Mouse (Mus musculus) ES-E14 (cell line): ENCODE measurements around the gene Slc5a3. TPM values are rescaled to one million over a fixed set of nuclear protein-coding genes. Genes with fewer than 3 reads are reported as not detected.

Experiments used
- DNase-seq: peaks from one replicate; pipeline ENCODE4 v3.0.0-alpha.2; 2013; ENCODE audit warnings: low read depth, low spot score
- H3K27ac ChIP-seq: 2 replicates; pipeline ENCODE4 v1.5.1; 2012; ENCODE audit warnings: low read depth, mild to moderate bottlenecking, low read length, moderate library complexity, mixed read lengths; ENCODE audit not compliant: poor library complexity, insufficient read depth, severe bottlenecking
- H3K36me3 ChIP-seq: 2 replicates; pipeline ENCODE4 v1.6.1; 2012; ENCODE audit warnings: mild to moderate bottlenecking, low read length, moderate library complexity, mixed read lengths; ENCODE audit not compliant: control insufficient read depth, poor library complexity, insufficient read depth, severe bottlenecking
- H3K4me1 ChIP-seq, 2 experiments: fragments of 150-350 bp in 1 of 2; sonication (generic) in 1 of 2; 2 replicates each; pipeline ENCODE4 v1.6.1; 2012; ENCODE audit warnings: low read length in 2 of 2, mild to moderate bottlenecking in 1 of 2, mixed read lengths in 1 of 2; ENCODE audit not compliant: control insufficient read depth in 2 of 2, insufficient read depth in 2 of 2, poor library complexity in 1 of 2
- H3K4me3 ChIP-seq, 2 experiments: fragments of 150-350 bp in 1 of 2; sonication (generic) in 1 of 2; 2 replicates each; pipeline ENCODE4 v1.5.1; 2012; ENCODE audit warnings: low read length in 2 of 2, low read depth in 1 of 2, mild to moderate bottlenecking in 1 of 2, mixed read lengths in 1 of 2; ENCODE audit not compliant: insufficient read depth in 1 of 2, poor library complexity in 1 of 2, severe bottlenecking in 1 of 2
- H3K9ac ChIP-seq: 2 replicates; pipeline ENCODE4 v1.6.1; 2012; ENCODE audit warnings: low read depth, mild to moderate bottlenecking, low read length, mixed read lengths; ENCODE audit not compliant: poor library complexity, insufficient read depth, severe bottlenecking
- H3K9me3 ChIP-seq: fragments of 150-350 bp; sonication (generic); 2 replicates; pipeline ENCODE4 v1.6.1; 2012; ENCODE audit warnings: low read depth, mild to moderate bottlenecking, low read length; ENCODE audit not compliant: control insufficient read depth, insufficient read depth
- CHD2 ChIP-seq: IDR thresholded peaks from 2 replicates; pipeline ENCODE4 v1.6.1; 2014; ENCODE audit warnings: mild to moderate bottlenecking, low read depth, low read length, inconsistent platforms
- HCFC1 ChIP-seq: IDR thresholded peaks from 2 replicates; pipeline ENCODE4 v1.6.1; 2012; ENCODE audit warnings: low read length, inconsistent platforms, borderline replicate concordance; ENCODE audit not compliant: insufficient read depth
- MAFK ChIP-seq: IDR thresholded peaks from 2 replicates; pipeline ENCODE4 v1.6.1; 2014; ENCODE audit warnings: mild to moderate bottlenecking, low read depth, low read length, inconsistent platforms; ENCODE audit not compliant: insufficient read depth
- ZC3H11A ChIP-seq: IDR thresholded peaks from 2 replicates; pipeline ENCODE4 v1.6.1; 2012; ENCODE audit warnings: low read depth, mild to moderate bottlenecking, inconsistent platforms, low read length, borderline replicate concordance
- ZNF384 ChIP-seq: IDR thresholded peaks from 2 replicates; pipeline ENCODE4 v1.6.1; 2012; ENCODE audit warnings: low read depth, low read length, inconsistent platforms
- in situ Hi-C, 2 experiments: fragments of 600-800 bp; cut with MboI; formaldehyde crosslinking; loops; one replicate each; pipeline ENCODE4 v1.15.1; 2025; ENCODE audit warnings: low sequenced_read_pairs in 2 of 2, inconsistent platforms in 1 of 2; ENCODE audit not compliant: unreplicated experiment in 2 of 2
- total RNA-seq: library from RNA; depleted of rRNA; stranded (reverse); fragments of 300-350 nt; gene quantifications from 2 replicates; pipeline ENCODE4 v1.2.3, GENCODE M21; 2012

Slc5a3 gene
- total RNA-seq, 1 experiment = 13.2 TPM

- Histone ChIP-seq H3K4me1 (peaks cover 0 to 5% of the 10 kb centered on the region in 2 experiments; a peak in 1 of 4 replicates), H3K36me3 (0 out of 2 replicates have a peak, but pooled peaks cover 5% of the 10 kb centered on the region), H3K9me3 (no peaks in the 10 kb centered on the region), H3K4me3 (no peak overlapping the region), H3K27ac (no peak overlapping the region), H3K9ac (no peak overlapping the region)
- in situ Hi-C loops = no loop called here
- TF ChIP-seq ZC3H11A (no peak), HCFC1 (no peak), CHD2 (no peak), ZNF384 (no peak), MAFK (no peak)
- DNase-seq = no peak
These were observed 6.7 kb downstream of the Slc5a3 start for GRCm38 (mm10) chr16:92064801-92065200.

DNA sequence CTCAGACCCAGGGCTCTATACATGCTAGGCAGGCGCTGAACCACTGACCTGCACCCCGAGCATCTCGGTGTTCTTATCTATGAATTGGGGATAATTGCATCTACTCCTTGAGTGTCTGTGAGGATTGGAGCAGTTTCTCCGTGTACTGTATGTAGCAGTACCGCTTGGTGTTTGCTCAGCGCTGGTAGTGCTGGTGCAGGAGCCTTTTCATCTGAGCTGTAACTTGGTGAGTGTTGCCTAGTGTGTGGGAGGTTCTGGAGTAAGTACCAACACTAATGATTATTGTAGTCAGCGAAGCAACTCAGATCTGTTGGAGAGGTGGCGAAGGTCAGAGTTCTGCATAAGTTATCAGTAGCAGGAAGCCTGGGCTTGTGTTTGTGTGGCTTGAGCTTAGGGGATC is 12.2 kb downstream of the Slc5a3 start:
- no peak overlapping the region for H3K9ac ChIP-seq
- TF ChIP-seq ZC3H11A = no peak
- no peak for TF ChIP-seq ZNF384
- H3K4me1 ChIP-seq = peaks cover 0 to 3% of the 10 kb centered on the region in 2 experiments; a peak in 1 of 4 replicates
- H3K4me3 ChIP-seq = no peak overlapping the region
- H3K27ac ChIP-seq = no peak overlapping the region
- in situ Hi-C loops = no loop called here
- peaks cover 6% of the 10 kb centered on the region; the same call in 1 of the 2 replicates for H3K36me3 ChIP-seq
- no peaks in the 10 kb centered on the region for H3K9me3 ChIP-seq
- no peak for DNase-seq

DNA sequence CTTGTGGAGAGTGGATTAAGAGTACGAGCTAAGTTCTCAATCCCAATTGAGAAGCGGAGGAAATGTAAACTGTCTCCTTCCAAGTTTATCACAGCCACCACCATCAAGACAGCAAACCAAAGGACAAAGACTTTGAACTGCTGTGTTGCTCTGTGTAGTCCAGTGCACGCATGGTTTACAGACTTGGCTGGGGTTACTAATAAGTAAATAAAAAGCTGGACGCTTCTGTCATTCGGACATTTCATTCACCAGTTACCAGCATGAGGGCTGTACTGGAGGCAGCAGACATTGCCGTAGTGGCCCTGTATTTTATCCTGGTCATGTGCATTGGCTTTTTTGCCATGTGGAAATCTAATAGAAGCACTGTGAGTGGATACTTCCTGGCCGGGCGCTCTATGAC is 18.7 kb downstream of the Slc5a3 start:
- in situ Hi-C loops = no loop called here
- Histone ChIP-seq H3K4me3 (no peak overlapping the region), H3K27ac (no peak overlapping the region), H3K9ac (no peak overlapping the region), H3K9me3 (no peaks in the 10 kb centered on the region), H3K4me1 (no peaks in the 10 kb centered on the region), H3K36me3 (peaks cover 10% of the 10 kb centered on the region; the same call in 1 of the 2 replicates)
- DNase-seq = no peak
- no peak for TF ChIP-seq HCFC1
- no peak for TF ChIP-seq CHD2
- no peak for TF ChIP-seq ZC3H11A
- TF ChIP-seq ZNF384 = no peak
- no peak for TF ChIP-seq MAFK

GRCm38 (mm10) chr16:92083771-92084453 is 25.8 kb downstream of the Slc5a3 start:
- H3K36me3 ChIP-seq = no peaks in the 10 kb centered on the region
- H3K4me3 ChIP-seq = no peak overlapping the region
- in situ Hi-C loops = no loop called here
- DNase-seq = no peak
- 0 out of 4 replicates have a peak, but pooled peaks cover 0 to 1% of the 10 kb centered on the region in 2 experiments for H3K4me1 ChIP-seq
- H3K9me3 ChIP-seq = no peaks in the 10 kb centered on the region
- no peak overlapping the region for H3K27ac ChIP-seq
- TF ChIP-seq ZC3H11A = no peak
- no peak overlapping the region for H3K9ac ChIP-seq

DNA sequence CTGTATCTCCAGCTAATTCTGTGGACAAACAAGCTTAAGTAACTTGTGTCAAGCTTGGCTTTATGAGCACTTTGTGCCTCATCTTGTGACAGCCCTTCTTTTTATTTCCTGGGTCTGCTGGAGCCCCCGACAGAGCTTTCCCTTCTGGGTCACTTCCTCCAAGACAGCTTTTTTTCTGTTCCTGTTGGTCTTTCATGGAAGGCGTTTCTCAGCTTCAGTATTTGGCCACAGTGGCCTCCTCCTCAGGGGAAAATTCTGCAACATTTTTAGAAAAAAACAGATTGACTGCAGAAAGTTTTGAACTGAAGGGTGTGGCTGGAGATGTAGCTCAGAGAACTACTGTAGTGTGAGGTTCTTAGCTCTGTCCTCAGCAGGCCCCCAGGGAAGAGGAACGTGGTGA is 31.1 kb downstream of the Slc5a3 start:
- Histone ChIP-seq H3K9ac (no peak overlapping the region), H3K4me3 (no peak overlapping the region), H3K9me3 (no peaks in the 10 kb centered on the region), H3K27ac (no peak overlapping the region), H3K36me3 (no peaks in the 10 kb centered on the region), H3K4me1 (0 out of 4 replicates have a peak, but pooled peaks cover 0 to 1% of the 10 kb centered on the region in 2 experiments)
- TF ChIP-seq MAFK = no peak
- TF ChIP-seq HCFC1 = no peak
- TF ChIP-seq ZC3H11A = no peak
- TF ChIP-seq ZNF384 = no peak
- no peak for TF ChIP-seq CHD2
- DNase-seq = no peak
- in situ Hi-C loops = no loop called here
